Mouse (Mus musculus) lung, adult 2 months (tissue): Measurements from ENCODE around the gene Leng1.
"Not testable (repeated sequence)": the region's sequence is repeated elsewhere in the genome, so short reads cannot be mapped to it uniquely, and the experiment has no call there.

Source experiments
- CTCF ChIP-seq: fragments of 200-500 bp; IDR thresholded peaks from 2 replicates; pipeline ENCODE4 v1.5.1; 2011; ENCODE audit warnings: mild to moderate bottlenecking, low read length, control low read depth; ENCODE audit not compliant: insufficient read depth
- POLR2A ChIP-seq: fragments of 200-500 bp; IDR thresholded peaks from 2 replicates; pipeline ENCODE4 v1.6.1; 2011; ENCODE audit warnings: low read depth, mild to moderate bottlenecking, control low read depth, low read length, borderline replicate concordance; ENCODE audit errors: extremely low read depth

- TF ChIP-seq CTCF, POLR2A: not testable (repeated sequence)
Measured at GRCm38 (mm10) chr7:3694949-3695305, 29.3 kb upstream of the Leng1 start.
